Mouse (Mus musculus): ENCODE data around the gene Etfb. TPM values are rescaled to one million over a fixed set of nuclear protein-coding genes. Genes with fewer than 3 reads are reported as not detected.

The Etfb gene
- polyA plus RNA-seq, 1 experiment from 2014 or later: 96.3 TPM

- Histone ChIP-seq H3K9me3 (replicated peaks; ENCODE audit: control insufficient read depth, low read length, poor library complexity, severe bottlenecking) (no peaks in the 10 kb centered on the region), H3K9ac (ENCODE audit: low read depth, low read length) (no peak overlapping the region), H3K27me3 (ENCODE audit: control insufficient read depth, insufficient read depth, low read depth, low read length) (no peaks in the 10 kb centered on the region), H3K36me3 (ENCODE audit: control insufficient read depth, insufficient read depth, low read length) (no peaks in the 10 kb centered on the region), H3K4me3 (ENCODE audit: low read depth, low read length) (no peak overlapping the region), H3K4me2 (ENCODE audit: low read length) (no peak overlapping the region), H3K27ac (ENCODE audit: low read length) (no peak overlapping the region), H3K4me1 (ENCODE audit: control insufficient read depth, insufficient read depth, low read length) (no peaks in the 10 kb centered on the region)
- ATAC-seq: no peak
- WGBS: 48% methylated on average over 3 of the region's 3 CpGs
These were observed 19.8 kb upstream of the Etfb start for GRCm38 (mm10) chr7:43423991-43424625.

GRCm38 (mm10) chr7:43427406-43427805 is 16.5 kb upstream of the Etfb start, which contains the start of gene Lim2:
Gene Lim2 (plus strand): TSS chr7:43427670.
- H3K9ac ChIP-seq (ENCODE audit: low read depth, low read length): no peak within 1 kb of the TSS
- no peak for ATAC-seq
- no peaks in the 10 kb centered on the region for H3K27me3 ChIP-seq (ENCODE audit: control insufficient read depth, insufficient read depth, low read depth, low read length)
- H3K36me3 ChIP-seq (ENCODE audit: control insufficient read depth, insufficient read depth, low read length): no peaks in the 10 kb centered on the region
- no peaks in the 10 kb centered on the region for H3K4me1 ChIP-seq (ENCODE audit: control insufficient read depth, insufficient read depth, low read length)
- H3K27ac ChIP-seq (ENCODE audit: low read length): no peak within 1 kb of the TSS
- H3K4me2 ChIP-seq (ENCODE audit: low read length): no peak within 1 kb of the TSS
- no peaks in the 10 kb centered on the region for H3K9me3 ChIP-seq (replicated peaks; ENCODE audit: control insufficient read depth, low read length, poor library complexity, severe bottlenecking)
- 95% methylated on average over 8 of the region's 8 CpGs for WGBS
- H3K4me3 ChIP-seq (ENCODE audit: low read depth, low read length): no peak within 1 kb of the TSS

GRCm38 (mm10) chr7:43429500-43429899 is 14.4 kb upstream of the Etfb start:
- H3K9ac ChIP-seq (ENCODE audit: low read depth, low read length): no peak overlapping the region
- H3K4me2 ChIP-seq (ENCODE audit: low read length): no peak overlapping the region
- H3K36me3 ChIP-seq (ENCODE audit: control insufficient read depth, insufficient read depth, low read length): no peaks in the 10 kb centered on the region
- no peak for ATAC-seq
- H3K4me1 ChIP-seq (ENCODE audit: control insufficient read depth, insufficient read depth, low read length): no peaks in the 10 kb centered on the region
- WGBS: 54% methylated on average over 4 of the region's 4 CpGs
- no peaks in the 10 kb centered on the region for H3K9me3 ChIP-seq (replicated peaks; ENCODE audit: control insufficient read depth, low read length, poor library complexity, severe bottlenecking)
- no peak overlapping the region for H3K27ac ChIP-seq (ENCODE audit: low read length)
- no peaks in the 10 kb centered on the region for H3K27me3 ChIP-seq (ENCODE audit: control insufficient read depth, insufficient read depth, low read depth, low read length)
- H3K4me3 ChIP-seq (ENCODE audit: low read depth, low read length): no peak overlapping the region

- Histone ChIP-seq H3K4me3 (ENCODE audit: low read depth, low read length) (no peak overlapping the region), H3K4me1 (ENCODE audit: control insufficient read depth, insufficient read depth, low read length) (no peaks in the 10 kb centered on the region), H3K9me3 (replicated peaks; ENCODE audit: control insufficient read depth, low read length, poor library complexity, severe bottlenecking) (no peaks in the 10 kb centered on the region), H3K9ac (ENCODE audit: low read depth, low read length) (no peak overlapping the region), H3K27me3 (ENCODE audit: control insufficient read depth, insufficient read depth, low read depth, low read length) (no peaks in the 10 kb centered on the region), H3K4me2 (ENCODE audit: low read length) (no peak overlapping the region), H3K36me3 (ENCODE audit: control insufficient read depth, insufficient read depth, low read length) (no peaks in the 10 kb centered on the region), H3K27ac (ENCODE audit: low read length) (no peak overlapping the region)
- 76% methylated on average over 4 of the region's 4 CpGs for WGBS
- no peak for ATAC-seq
These were observed 11.0 kb upstream of the Etfb start for GRCm38 (mm10) chr7:43432891-43433290.

GRCm38 (mm10) chr7:43434676-43435075 is 9.2 kb upstream of the Etfb start:
- Histone ChIP-seq H3K27ac (ENCODE audit: low read length) (no peak overlapping the region), H3K9me3 (replicated peaks; ENCODE audit: control insufficient read depth, low read length, poor library complexity, severe bottlenecking) (no peaks in the 10 kb centered on the region), H3K4me2 (ENCODE audit: low read length) (no peak overlapping the region), H3K36me3 (ENCODE audit: control insufficient read depth, insufficient read depth, low read length) (no peaks in the 10 kb centered on the region), H3K9ac (ENCODE audit: low read depth, low read length) (no peak overlapping the region), H3K4me3 (ENCODE audit: low read depth, low read length) (no peak overlapping the region), H3K27me3 (ENCODE audit: control insufficient read depth, insufficient read depth, low read depth, low read length) (no peaks in the 10 kb centered on the region), H3K4me1 (ENCODE audit: control insufficient read depth, insufficient read depth, low read length) (no peaks in the 10 kb centered on the region)
- WGBS: 82% methylated on average over 5 of the region's 5 CpGs
- ATAC-seq: no peak

GRCm38 (mm10) chr7:43436341-43437255 is 7.3 kb upstream of the Etfb start, which contains the start of gene Nkg7:
Gene Nkg7 (plus strand): TSS chr7:43437073.
- Histone ChIP-seq H3K4me2 (ENCODE audit: low read length) (no peak within 1 kb of the TSS), H3K4me1 (ENCODE audit: control insufficient read depth, insufficient read depth, low read length) (no peaks in the 10 kb centered on the region), H3K9me3 (replicated peaks; ENCODE audit: control insufficient read depth, low read length, poor library complexity, severe bottlenecking) (no peaks in the 10 kb centered on the region), H3K27ac (ENCODE audit: low read length) (no peak within 1 kb of the TSS), H3K36me3 (ENCODE audit: control insufficient read depth, insufficient read depth, low read length) (no peaks in the 10 kb centered on the region), H3K9ac (ENCODE audit: low read depth, low read length) (no peak within 1 kb of the TSS), H3K27me3 (ENCODE audit: control insufficient read depth, insufficient read depth, low read depth, low read length) (no peaks in the 10 kb centered on the region), H3K4me3 (ENCODE audit: low read depth, low read length) (no peak within 1 kb of the TSS)
- 85% methylated on average over 10 of the region's 10 CpGs for WGBS
- ATAC-seq: no peak

GRCm38 (mm10) chr7:43438611-43439010 is 5.3 kb upstream of the Etfb start:
- Histone ChIP-seq H3K27ac (ENCODE audit: low read length) (no peak overlapping the region), H3K27me3 (ENCODE audit: control insufficient read depth, insufficient read depth, low read depth, low read length) (no peaks in the 10 kb centered on the region), H3K4me1 (ENCODE audit: control insufficient read depth, insufficient read depth, low read length) (peaks cover 5% of the 10 kb centered on the region), H3K36me3 (ENCODE audit: control insufficient read depth, insufficient read depth, low read length) (no peaks in the 10 kb centered on the region), H3K4me2 (ENCODE audit: low read length) (no peak overlapping the region), H3K9me3 (replicated peaks; ENCODE audit: control insufficient read depth, low read length, poor library complexity, severe bottlenecking) (no peaks in the 10 kb centered on the region), H3K9ac (ENCODE audit: low read depth, low read length) (no peak overlapping the region), H3K4me3 (ENCODE audit: low read depth, low read length) (no peak overlapping the region)
- 81% methylated on average over 4 of the region's 4 CpGs for WGBS
- no peak for ATAC-seq

- Histone ChIP-seq H3K9ac (ENCODE audit: low read depth, low read length) (no peak within 1 kb of the TSS), H3K36me3 (ENCODE audit: control insufficient read depth, insufficient read depth, low read length) (no peaks in the 10 kb centered on the region), H3K4me2 (ENCODE audit: low read length) (no peak within 1 kb of the TSS), H3K9me3 (replicated peaks; ENCODE audit: control insufficient read depth, low read length, poor library complexity, severe bottlenecking) (no peaks in the 10 kb centered on the region), H3K4me1 (ENCODE audit: control insufficient read depth, insufficient read depth, low read length) (peaks cover 16% of the 10 kb centered on the region), H3K27ac (ENCODE audit: low read length) (no peak within 1 kb of the TSS), H3K27me3 (ENCODE audit: control insufficient read depth, insufficient read depth, low read depth, low read length) (no peaks in the 10 kb centered on the region), H3K4me3 (ENCODE audit: low read depth, low read length) (no peak within 1 kb of the TSS)
- 82% methylated on average over 6 of the region's 6 CpGs for WGBS
- ATAC-seq: no peak
These were observed 3.4 kb upstream of the Etfb start, which contains the start of gene Cldnd2 for GRCm38 (mm10) chr7:43440482-43440881. Gene Cldnd2 (plus strand): TSS chr7:43440782.

GRCm38 (mm10) chr7:43441071-43441470 is 2.8 kb upstream of the Etfb start:
- H3K4me2 ChIP-seq (ENCODE audit: low read length): no peak overlapping the region
- H3K27me3 ChIP-seq (ENCODE audit: control insufficient read depth, insufficient read depth, low read depth, low read length): no peaks in the 10 kb centered on the region
- H3K4me3 ChIP-seq (ENCODE audit: low read depth, low read length): no peak overlapping the region
- 86% methylated on average over 3 of the region's 3 CpGs for WGBS
- H3K9me3 ChIP-seq (replicated peaks; ENCODE audit: control insufficient read depth, low read length, poor library complexity, severe bottlenecking): no peaks in the 10 kb centered on the region
- ATAC-seq: no peak
- H3K4me1 ChIP-seq (ENCODE audit: control insufficient read depth, insufficient read depth, low read length): peaks cover 16% of the 10 kb centered on the region
- H3K9ac ChIP-seq (ENCODE audit: low read depth, low read length): no peak overlapping the region
- H3K36me3 ChIP-seq (ENCODE audit: control insufficient read depth, insufficient read depth, low read length): no peaks in the 10 kb centered on the region
- H3K27ac ChIP-seq (ENCODE audit: low read length): no peak overlapping the region
